Mouse (Mus musculus): Measurements from ENCODE around the gene Nrxn2.

DNA sequence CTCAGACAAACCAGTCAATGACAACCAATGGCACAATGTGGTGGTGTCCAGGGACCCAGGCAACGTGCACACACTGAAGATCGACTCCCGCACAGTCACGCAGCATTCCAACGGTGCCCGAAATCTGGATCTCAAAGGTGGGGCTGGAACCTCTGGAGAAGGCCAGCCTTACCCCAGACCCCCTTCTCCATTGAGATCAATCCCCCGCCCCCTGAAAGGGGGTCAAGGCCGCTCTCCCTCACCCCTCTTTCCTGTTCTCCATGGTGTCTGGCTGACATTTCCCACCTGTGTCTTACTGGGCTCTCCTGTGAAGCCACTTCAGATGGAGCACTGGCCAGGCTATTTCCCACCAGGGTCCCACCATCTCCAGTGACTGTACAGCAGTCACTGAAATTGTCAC, 73.0 kb downstream of the Nrxn2 start:
- TF ChIP-seq HCFC1 (IDR thresholded peaks at IDR 0.05; ENCODE audit: borderline replicate concordance, insufficient read depth, low read length) (no peak), CHD2 (IDR thresholded peaks at IDR 0.05; ENCODE audit: low read depth, low read length) (no peak), ZNF384 (IDR thresholded peaks at IDR 0.05; ENCODE audit: low read depth, low read length) (no peak)
